Mouse (Mus musculus) olfactory bulb, adult 2 months (tissue): ENCODE measurements around the gene Mrps23. TPM values are rescaled to one million over a fixed set of nuclear protein-coding genes. Genes with fewer than 3 reads are reported as not detected.
"Not testable (repeated sequence)": the region's sequence is repeated elsewhere in the genome, so short reads cannot be mapped to it uniquely, and the experiment has no call there.

Source experiments
- H3K27ac ChIP-seq: fragments of 200-500 bp; 2 replicates; pipeline ENCODE4 v1.5.1; 2012; ENCODE audit warnings: low read depth, low read length; ENCODE audit not compliant: insufficient read depth
- H3K4me1 ChIP-seq: fragments of 200-500 bp; 2 replicates; pipeline ENCODE4 v1.6.1; 2012; ENCODE audit warnings: low read length; ENCODE audit not compliant: control insufficient read depth, insufficient read depth
- H3K4me3 ChIP-seq: fragments of 200-500 bp; 2 replicates; pipeline ENCODE4 v1.5.1; 2012; ENCODE audit warnings: mild to moderate bottlenecking, low read depth, low read length, moderate library complexity; ENCODE audit not compliant: insufficient read depth
- CTCF ChIP-seq: fragments of 200-500 bp; IDR thresholded peaks from 2 replicates; pipeline ENCODE4 v1.5.1; 2012; ENCODE audit warnings: low read depth, mild to moderate bottlenecking, low read length, moderate library complexity; ENCODE audit not compliant: insufficient read depth
- POLR2A ChIP-seq: fragments of 200-500 bp; IDR thresholded peaks from 2 replicates; pipeline ENCODE4 v1.6.1; 2012; ENCODE audit warnings: mild to moderate bottlenecking, low read depth, low read length, moderate library complexity; ENCODE audit not compliant: insufficient read depth
- WGBS: fragments of 180-500 bp; shearing (Covaris S2); methylation state at CpG from one replicate; pipeline ENCODE4 v1.1.7; 2018; 5-methylcytosine and 5-hydroxymethylcytosine counted together
- polyA plus RNA-seq: library from polyadenylated mRNA; stranded (reverse); fragments of >200 nt; gene quantifications from 2 replicates; pipeline ENCODE4 v1.2.4, GENCODE M21; 2012; ENCODE audit warnings: low replicate concordance; ENCODE audit not compliant: missing spikeins, insufficient read depth, insufficient read length

The Mrps23 gene
- polyA plus RNA-seq, 1 experiment = not detected

DNA sequence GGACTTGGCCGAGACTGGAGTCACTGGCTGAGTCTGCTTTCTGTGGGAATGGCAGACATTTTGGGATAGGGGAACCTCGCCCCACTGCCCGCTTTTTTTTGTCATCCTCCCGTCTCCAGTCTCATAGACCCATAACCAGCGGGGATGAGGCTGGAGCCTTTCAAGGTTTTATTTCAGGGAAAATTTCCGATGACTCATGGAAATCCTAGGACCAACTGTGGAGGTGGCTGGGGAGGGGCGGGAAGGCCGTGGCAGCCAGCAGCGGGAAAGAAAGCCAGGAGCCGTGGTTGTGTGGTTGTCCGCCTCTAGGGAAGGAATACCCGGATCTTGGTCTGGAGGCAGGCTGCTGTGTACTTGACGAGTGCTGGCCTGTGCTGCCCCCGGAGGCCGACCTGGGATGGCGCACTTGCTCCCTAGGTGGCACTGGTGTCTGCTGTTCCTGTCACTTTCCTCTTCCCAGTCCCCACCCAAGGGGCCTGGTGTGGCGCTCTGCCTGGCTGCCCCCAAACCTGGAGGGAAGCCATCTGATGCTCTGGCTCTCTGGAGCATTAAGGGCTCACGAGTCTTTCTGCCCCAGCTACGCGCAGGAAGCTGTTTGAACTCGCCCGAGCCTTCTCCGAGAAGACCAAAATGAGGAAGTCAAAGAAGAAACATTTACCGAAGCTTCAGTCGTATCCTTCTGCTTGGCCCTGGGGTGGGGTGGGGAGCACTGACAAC, 16.6 kb upstream of the Mrps23 start:
- 5% methylated on average over 25 of the region's 25 CpGs for WGBS
- TF ChIP-seq CTCF (peak; percentile 80), POLR2A (no peak)
- Histone ChIP-seq H3K27ac (peak overlapping the region; percentile 32), H3K4me1 (peaks cover 25% of the 10 kb centered on the region), H3K4me3 (peak overlapping the region; percentile 31)

GRCm38 (mm10) chr11:88188216-88188615, 16.0 kb upstream of the Mrps23 start:
- Histone ChIP-seq H3K4me3 (0 out of 2 replicates have a peak overlapping the region, but pooled peaks have one; percentile 31), H3K4me1 (peaks cover 25% of the 10 kb centered on the region), H3K27ac (peak overlapping the region; percentile 32)
- 59% methylated on average over 8 of the region's 8 CpGs for WGBS
- TF ChIP-seq CTCF (no peak), POLR2A (no peak)

DNA sequence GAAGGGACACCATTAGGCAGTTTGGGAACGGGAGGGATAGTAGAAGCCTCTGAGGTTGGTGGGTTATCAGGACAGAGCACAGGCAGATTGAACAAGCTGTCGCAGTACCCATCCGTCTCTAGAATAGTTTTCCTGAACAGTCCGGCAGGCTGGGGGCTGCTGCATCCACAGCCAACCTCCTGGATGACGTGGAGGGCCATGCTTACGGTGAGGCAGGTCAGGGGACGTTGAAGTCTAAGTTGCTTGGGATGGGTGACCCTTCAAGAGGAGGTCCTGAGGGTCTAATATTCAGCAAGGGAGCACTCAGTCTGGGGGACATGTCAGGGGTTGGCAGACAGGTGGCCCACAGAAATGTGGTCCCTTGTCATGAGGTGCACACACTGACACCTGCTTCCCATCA, 15.6 kb upstream of the Mrps23 start:
- Histone ChIP-seq H3K27ac (no peak overlapping the region), H3K4me3 (no peak overlapping the region), H3K4me1 (peaks cover 25% of the 10 kb centered on the region)
- 97% methylated on average over 7 of the region's 7 CpGs for WGBS
- TF ChIP-seq POLR2A = no peak
- TF ChIP-seq CTCF = no peak

- Histone ChIP-seq H3K27ac (no peak overlapping the region), H3K4me1 (peaks cover 11% of the 10 kb centered on the region), H3K4me3 (no peak overlapping the region)
- WGBS = 60% methylated on average over 4 of the region's 4 CpGs
- no peak for TF ChIP-seq CTCF
- TF ChIP-seq POLR2A = no peak
Measured at GRCm38 (mm10) chr11:88192595-88192994, 11.6 kb upstream of the Mrps23 start.

DNA sequence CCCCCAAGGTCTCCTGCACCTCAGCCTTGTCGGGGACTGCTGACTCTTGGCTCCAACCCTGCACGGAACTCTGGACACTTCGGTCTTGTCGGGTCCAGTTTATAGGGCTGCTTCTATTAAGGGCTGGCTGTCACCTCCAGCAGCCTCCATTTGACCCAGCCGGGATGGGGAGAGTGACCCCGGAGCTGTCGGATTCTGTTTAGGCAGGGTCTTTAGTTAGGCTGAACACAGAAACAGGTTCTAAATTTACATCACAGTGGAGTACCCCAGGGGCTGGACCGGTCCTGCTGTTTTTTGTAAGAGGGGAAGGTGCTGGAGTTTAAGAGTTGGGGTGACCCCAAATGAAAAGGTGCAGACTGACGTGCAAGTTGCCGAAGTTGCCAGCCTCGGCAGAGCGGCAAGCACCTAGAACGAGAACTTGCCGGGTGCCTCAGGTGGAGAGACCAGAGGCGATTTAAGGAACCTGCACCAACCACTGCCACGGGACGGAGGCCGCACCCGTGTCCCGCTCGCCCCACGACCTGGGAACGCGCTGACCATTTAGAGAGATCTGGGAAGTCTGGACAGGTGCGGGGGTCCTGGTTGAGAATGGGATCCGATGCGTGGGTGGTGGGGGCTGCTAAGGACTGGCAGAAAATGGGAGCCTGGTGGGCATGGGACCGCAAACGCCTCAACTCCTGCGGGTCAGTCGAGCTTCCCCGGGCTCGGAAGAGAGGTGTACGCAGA, 10.9 kb upstream of the Mrps23 start:
- WGBS = 45% methylated on average over 34 of the region's 34 CpGs
- Histone ChIP-seq H3K4me1 (peaks cover 6% of the 10 kb centered on the region; the same call in 1 of the 2 replicates), H3K4me3 (no peak overlapping the region), H3K27ac (no peak overlapping the region)
- TF ChIP-seq CTCF (no peak), POLR2A (no peak)

DNA sequence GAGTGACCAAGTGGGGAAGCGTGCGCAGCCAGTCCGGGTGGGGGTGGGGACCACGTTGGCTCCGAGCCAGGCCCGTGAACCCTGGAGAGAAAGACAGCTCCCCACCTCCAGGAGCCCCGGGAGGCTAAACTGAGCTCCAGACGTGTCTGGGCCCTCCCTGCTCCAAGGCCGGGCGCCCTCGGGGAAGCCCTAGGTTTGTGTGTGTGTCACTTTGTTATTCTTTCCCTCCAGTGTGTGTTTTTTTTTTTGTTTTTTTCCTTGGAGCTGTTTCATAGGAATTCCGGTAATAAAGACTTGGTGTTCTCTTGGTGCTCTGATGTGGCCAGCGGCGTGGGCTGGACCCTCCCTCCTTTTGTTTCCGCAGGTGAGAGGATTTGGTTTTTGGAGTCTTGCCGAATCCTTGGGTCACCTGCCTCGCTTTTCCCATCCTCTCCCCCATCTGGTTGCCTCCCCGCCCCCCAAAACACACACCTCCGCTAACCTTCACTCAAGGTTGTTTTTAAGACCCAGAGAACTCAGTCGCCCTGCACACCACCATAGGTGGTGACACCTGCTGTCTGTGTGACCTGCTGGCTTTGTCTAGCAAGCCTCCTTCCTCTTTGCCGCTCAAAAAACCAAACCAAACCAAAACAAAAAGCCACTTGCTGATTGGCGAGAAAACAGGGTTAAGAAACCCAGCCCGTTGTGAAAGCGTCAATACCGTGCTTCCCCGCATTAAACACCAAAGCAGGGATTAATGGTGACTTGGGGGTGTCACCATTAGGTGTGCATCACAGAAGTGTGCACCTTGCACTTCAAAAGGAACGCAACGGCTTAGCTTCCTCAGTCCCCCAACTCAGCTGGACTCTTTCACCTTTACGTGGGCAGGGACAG, 10.1 kb upstream of the Mrps23 start:
- H3K4me1 ChIP-seq = no peaks in the 10 kb centered on the region
- WGBS = 52% methylated on average over 29 of the region's 29 CpGs
- no peak overlapping the region for H3K4me3 ChIP-seq
- TF ChIP-seq CTCF (no peak), POLR2A (no peak)
- H3K27ac ChIP-seq = no peak overlapping the region

DNA sequence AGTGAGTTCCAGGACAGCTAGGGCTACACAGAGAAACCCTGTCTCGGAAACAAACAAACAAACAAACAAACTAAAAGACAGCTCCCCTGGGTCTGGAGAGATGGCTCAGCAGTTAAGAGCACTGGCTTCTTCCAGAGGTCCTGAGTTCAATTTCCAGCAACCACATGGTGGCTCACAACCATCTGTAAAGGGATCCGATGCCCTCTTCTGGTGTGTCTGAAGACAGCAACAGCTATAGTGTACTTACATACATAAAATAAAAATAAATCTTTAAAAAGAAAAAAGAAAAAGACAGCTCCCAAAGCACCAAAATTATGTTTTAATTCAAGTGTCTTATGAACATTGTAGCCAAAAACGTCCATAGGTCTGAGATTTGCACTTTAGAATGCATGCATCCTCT, 8.5 kb upstream of the Mrps23 start:
- not testable (repeated sequence) for H3K4me3 ChIP-seq, H3K27ac ChIP-seq, H3K4me1 ChIP-seq
- WGBS = 91% methylated on average over 3 of the region's 3 CpGs

DNA sequence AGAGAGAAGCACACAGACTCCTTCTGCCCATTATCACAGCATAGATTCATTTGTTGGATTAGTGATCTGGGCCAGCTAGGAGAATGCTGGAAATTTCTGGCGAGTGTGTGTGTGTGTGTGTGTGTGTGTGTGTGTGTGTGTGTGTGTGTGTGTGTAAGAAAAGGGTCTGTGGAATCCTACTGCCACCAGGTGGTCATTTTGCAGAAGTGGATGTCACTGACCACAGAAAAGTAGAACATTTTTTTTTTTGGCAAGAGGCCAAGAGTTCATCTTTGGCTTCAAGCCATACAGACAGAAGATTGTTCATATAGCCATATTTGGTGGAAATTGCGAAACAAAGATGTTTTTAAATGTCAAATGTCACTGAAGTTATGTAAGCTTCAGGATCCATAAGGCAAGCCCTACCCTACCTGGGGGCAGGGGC, 7.0 kb upstream of the Mrps23 start:
- TF ChIP-seq CTCF (no peak), POLR2A (no peak)
- Histone ChIP-seq H3K27ac (no peak overlapping the region), H3K4me3 (no peak overlapping the region), H3K4me1 (no peaks in the 10 kb centered on the region)
- 2% methylated on average over 2 of the region's 2 CpGs for WGBS

- Histone ChIP-seq H3K4me1 (no peaks in the 10 kb centered on the region), H3K4me3 (no peak overlapping the region), H3K27ac (no peak overlapping the region)
- 32% methylated on average over 4 of the region's 4 CpGs for WGBS
- no peak for TF ChIP-seq POLR2A
- no peak for TF ChIP-seq CTCF
Measured at GRCm38 (mm10) chr11:88198223-88198622, 6.0 kb upstream of the Mrps23 start.
